19 mouse cellular contexts compared by ENCODE assay signal in the genomic region with DNA sequence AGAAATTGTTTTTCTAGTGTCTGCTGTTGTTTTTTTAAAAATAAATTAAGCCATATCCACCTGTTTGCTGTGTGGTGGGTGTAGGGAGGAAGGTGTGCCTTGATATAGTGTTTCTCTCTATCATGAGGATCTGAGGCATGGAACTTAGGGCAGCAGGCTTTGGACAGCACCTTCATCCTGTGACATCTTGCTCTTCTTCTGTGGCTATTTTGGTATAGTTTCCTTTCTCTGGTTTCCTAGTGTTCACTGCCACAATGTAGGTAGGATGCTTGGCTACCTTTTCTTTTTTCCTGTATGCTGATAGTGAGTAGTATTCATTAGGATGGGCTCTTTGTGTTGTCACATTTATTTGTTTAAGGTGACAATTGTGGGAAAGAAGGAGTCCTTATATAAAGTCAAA.
"Had no signal": no experiment of that assay in that cellular context is flagged by ENCODE, and none has a peak within 500 bp of the region (broad histone marks: within the 10 kb centered on the region; RNA-seq: fewer than 3 reads in every experiment).

No protein-coding gene starts in this region.

- H3K4me3 ChIP-seq: layer of hippocampus, adult 2 months; limb, embryonic 12.5 days; limb, embryonic 15.5 days; midbrain, embryonic 12.5 days; midbrain, embryonic 15.5 days; myocyte; neural tube, embryonic 12.5 days; neural tube, embryonic 15.5 days; stomach, embryonic 15.5 days had no signal

- H3K27me3 ChIP-seq: limb, embryonic 12.5 days; limb, embryonic 15.5 days; midbrain, embryonic 12.5 days; midbrain, embryonic 15.5 days; neural tube, embryonic 12.5 days; neural tube, embryonic 15.5 days; stomach, embryonic 15.5 days had no signal

- ATAC-seq: intestine, postnatal 0 days; liver, postnatal 0 days; lung, postnatal 0 days; midbrain, embryonic 15.5 days had no signal

- DNase-seq: kidney, adult 2 months; kidney, postnatal 25 days; layer of hippocampus, adult 9-11 months; left cerebral cortex, postnatal 4 days; liver, postnatal 0 days; lung, embryonic 14.5 days; right cerebral cortex, adult 18-20 months; right cerebral cortex, postnatal 14 days had no signal

- H3K9me3 ChIP-seq: limb, embryonic 12.5 days; limb, embryonic 15.5 days; midbrain, embryonic 12.5 days; midbrain, embryonic 15.5 days; neural tube, embryonic 12.5 days; neural tube, embryonic 15.5 days; stomach, embryonic 15.5 days had no signal

- H3K36me3 ChIP-seq: limb, embryonic 12.5 days; limb, embryonic 15.5 days; midbrain, embryonic 12.5 days; midbrain, embryonic 15.5 days; neural tube, embryonic 12.5 days; neural tube, embryonic 15.5 days; stomach, embryonic 15.5 days had no signal
